Mouse (Mus musculus) embryonic facial prominence, embryonic 15.5 days (tissue): ENCODE results near the gene Tnpo3. TPM values are rescaled to one million over a fixed set of nuclear protein-coding genes. Genes with fewer than 3 reads are reported as not detected.

ENCODE experiments used
- ATAC-seq: fragments of 200-750 bp; cut with Nextera tagmentation; 2 replicates; pipeline ENCODE4 v1.8.0; 2017; ENCODE audit warnings: low read depth, moderate TSS enrichment; ENCODE audit not compliant: insufficient number of reproducible peaks, low FRiP score, low TSS enrichment
- H3K27ac ChIP-seq: fragments of 300-500 bp; sonication (generic); replicated peaks from 2 replicates; pipeline ENCODE4 v1.5.1; 2015; ENCODE audit warnings: mild to moderate bottlenecking, inconsistent platforms
- H3K27me3 ChIP-seq: fragments of 300-500 bp; sonication (generic); 2 replicates; pipeline ENCODE4 v1.6.1; 2015; ENCODE audit warnings: inconsistent platforms
- H3K36me3 ChIP-seq: fragments of 300-500 bp; sonication (generic); 2 replicates; pipeline ENCODE4 v1.6.1; 2015; ENCODE audit warnings: mild to moderate bottlenecking, inconsistent platforms
- H3K4me1 ChIP-seq: fragments of 300-500 bp; sonication (generic); 2 replicates; pipeline ENCODE4 v1.6.1; 2015; ENCODE audit warnings: inconsistent platforms
- H3K4me2 ChIP-seq: fragments of 300-500 bp; sonication (generic); replicated peaks from 2 replicates; pipeline ENCODE4 v1.6.1; 2015; ENCODE audit warnings: mild to moderate bottlenecking, inconsistent platforms
- H3K4me3 ChIP-seq: fragments of 300-500 bp; sonication (generic); replicated peaks from 2 replicates; pipeline ENCODE4 v1.5.1; 2015; ENCODE audit warnings: mild to moderate bottlenecking, inconsistent platforms
- H3K9ac ChIP-seq: fragments of 300-500 bp; sonication (generic); 2 replicates; pipeline ENCODE4 v1.6.1; 2015; ENCODE audit warnings: inconsistent platforms
- H3K9me3 ChIP-seq: fragments of 300-500 bp; sonication (generic); replicated peaks from 2 replicates; pipeline ENCODE4 v1.6.1; 2016; ENCODE audit warnings: inconsistent platforms
- WGBS: fragments of 180-500 bp; shearing (Covaris S2); methylation state at CpG from one replicate; pipeline ENCODE4 v1.1.7; 2015; 5-methylcytosine and 5-hydroxymethylcytosine counted together
- polyA plus RNA-seq: library from polyadenylated mRNA; unstranded; fragments of >200 nt; fragmentation: Nextera tagmentation; extraction: Ambion mirVana; gene quantifications from 2 replicates; pipeline ENCODE4 v1.2.1, GENCODE M21; 2015

The Tnpo3 gene
- polyA plus RNA-seq, 1 experiment from 2014 or later, result 85.2 TPM

DNA sequence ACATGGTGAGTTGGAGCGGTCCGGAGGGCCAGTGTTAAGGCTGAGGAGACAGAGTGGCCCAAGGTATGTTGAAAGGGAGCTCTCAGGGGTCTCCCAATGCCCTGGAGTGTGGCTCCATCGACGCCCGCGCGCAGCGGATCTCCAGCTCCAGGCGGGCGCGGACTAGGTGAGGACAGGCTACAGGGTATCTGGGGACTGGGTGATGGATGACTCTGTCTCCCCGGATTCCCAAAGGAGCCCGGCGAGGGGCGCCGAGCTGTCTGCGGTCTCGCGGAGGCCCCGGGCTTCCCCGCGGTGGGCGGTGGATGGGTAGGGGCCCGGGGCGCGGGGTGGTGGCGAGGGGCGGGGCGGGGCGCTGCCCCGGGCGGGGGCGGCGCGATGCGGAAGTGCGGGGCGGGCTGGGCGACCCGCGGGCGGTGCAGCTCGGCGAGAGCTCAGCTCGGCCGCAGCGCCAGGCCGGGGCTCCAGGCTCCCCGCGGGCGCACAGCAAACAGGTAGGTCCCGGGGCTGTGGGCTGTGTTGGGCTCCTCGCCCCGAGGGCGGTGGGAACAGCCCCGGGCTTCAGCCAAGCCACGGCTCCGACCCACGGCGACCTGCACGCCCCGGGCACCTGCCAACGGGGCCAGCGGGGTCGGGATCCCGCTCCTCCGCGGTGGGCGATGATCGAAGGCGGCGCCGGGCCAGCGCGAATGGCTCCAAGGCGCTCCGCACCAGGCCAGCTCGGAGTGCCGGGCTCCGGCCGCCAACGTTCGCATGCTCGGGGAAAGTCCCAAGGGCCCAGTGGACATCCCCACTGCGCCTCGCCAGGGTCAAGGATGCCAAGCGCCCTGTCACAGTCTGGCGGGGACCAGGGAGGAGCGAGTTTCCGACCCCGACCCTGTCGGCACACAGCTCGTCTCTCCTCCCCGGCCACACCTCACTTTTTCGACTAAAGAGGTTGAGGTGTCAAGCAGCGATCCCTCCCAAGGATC, 83.1 kb downstream of the Tnpo3 start, which contains the start of gene Irf5:
TSS of gene Irf5 (plus strand) at position 345 of the 971 bp plus-strand sequence.
- Histone ChIP-seq H3K9ac (peak within 1 kb of the TSS; percentile 39), H3K27me3 (peaks cover 45% of the 10 kb centered on the region), H3K9me3 (no peaks in the 10 kb centered on the region), H3K36me3 (no peaks in the 10 kb centered on the region), H3K4me1 (peaks cover 31% of the 10 kb centered on the region), H3K4me2 (peak within 1 kb of the TSS; percentile 99), H3K4me3 (peak within 1 kb of the TSS; percentile 57), H3K27ac (no peak within 1 kb of the TSS)
- under 1% methylated on average over 72 of the region's 96 CpGs for WGBS
- ATAC-seq, result 0 out of 2 replicates have a peak, but pooled peaks have one; percentile 8

- no peak for ATAC-seq
- 71% methylated on average over 6 of the region's 6 CpGs for WGBS
- H3K27me3 ChIP-seq, result peaks cover 42% of the 10 kb centered on the region
These were observed 84.4 kb downstream of the Tnpo3 start for GRCm38 (mm10) chr6:29525256-29525655.

DNA sequence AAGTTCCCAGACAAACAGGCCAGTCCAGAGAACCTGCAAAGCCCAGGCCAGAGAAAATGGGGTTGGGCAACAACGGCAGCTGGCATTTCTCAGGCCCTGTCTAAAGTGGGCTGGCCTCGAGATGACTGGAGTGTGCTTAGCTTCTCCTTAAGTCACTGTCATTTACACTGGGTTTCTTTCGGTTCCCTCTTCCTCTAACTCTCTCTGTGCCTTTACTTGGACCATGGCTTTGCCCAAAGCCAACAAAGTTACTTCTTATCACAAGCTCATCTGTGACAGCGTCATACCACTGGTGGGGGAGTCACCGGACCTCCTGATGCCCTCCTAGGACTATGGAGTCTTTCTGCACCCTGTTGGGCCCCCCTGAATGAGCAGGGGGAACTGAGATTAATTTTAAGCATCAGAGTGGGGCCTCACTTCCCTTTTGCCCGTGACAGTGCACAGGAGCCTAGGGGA, 85.6 kb downstream of the Tnpo3 start:
- Histone ChIP-seq H3K4me2 (no peak overlapping the region), H3K4me3 (no peak overlapping the region), H3K36me3 (no peaks in the 10 kb centered on the region), H3K27me3 (peaks cover 30% of the 10 kb centered on the region), H3K9me3 (no peaks in the 10 kb centered on the region), H3K9ac (no peak overlapping the region), H3K27ac (no peak overlapping the region), H3K4me1 (peaks cover 27% of the 10 kb centered on the region)
- WGBS, result 62% methylated on average over 6 of the region's 6 CpGs
- ATAC-seq, result no peak

More at GRCm38 (mm10) chr6:29525256-29525655, 84.4 kb downstream of the Tnpo3 start:
- Histone ChIP-seq H3K36me3 (no peaks in the 10 kb centered on the region), H3K9me3 (no peaks in the 10 kb centered on the region), H3K4me2 (no peak overlapping the region), H3K4me3 (no peak overlapping the region), H3K4me1 (peaks cover 31% of the 10 kb centered on the region), H3K9ac (no peak overlapping the region), H3K27ac (no peak overlapping the region)

- no peak overlapping the region for H3K9ac ChIP-seq
- WGBS, result 74% methylated on average over 12 of the region's 12 CpGs
- ATAC-seq, result no peak
- H3K27me3 ChIP-seq, result peaks cover 25% of the 10 kb centered on the region
- H3K4me1 ChIP-seq, result peaks cover 23% of the 10 kb centered on the region
- no peak overlapping the region for H3K4me3 ChIP-seq
- H3K9me3 ChIP-seq, result no peaks in the 10 kb centered on the region
- no peaks in the 10 kb centered on the region for H3K36me3 ChIP-seq
- H3K4me2 ChIP-seq, result no peak overlapping the region
- no peak overlapping the region for H3K27ac ChIP-seq
These were observed 86.2 kb downstream of the Tnpo3 start for GRCm38 (mm10) chr6:29523301-29524033.

DNA sequence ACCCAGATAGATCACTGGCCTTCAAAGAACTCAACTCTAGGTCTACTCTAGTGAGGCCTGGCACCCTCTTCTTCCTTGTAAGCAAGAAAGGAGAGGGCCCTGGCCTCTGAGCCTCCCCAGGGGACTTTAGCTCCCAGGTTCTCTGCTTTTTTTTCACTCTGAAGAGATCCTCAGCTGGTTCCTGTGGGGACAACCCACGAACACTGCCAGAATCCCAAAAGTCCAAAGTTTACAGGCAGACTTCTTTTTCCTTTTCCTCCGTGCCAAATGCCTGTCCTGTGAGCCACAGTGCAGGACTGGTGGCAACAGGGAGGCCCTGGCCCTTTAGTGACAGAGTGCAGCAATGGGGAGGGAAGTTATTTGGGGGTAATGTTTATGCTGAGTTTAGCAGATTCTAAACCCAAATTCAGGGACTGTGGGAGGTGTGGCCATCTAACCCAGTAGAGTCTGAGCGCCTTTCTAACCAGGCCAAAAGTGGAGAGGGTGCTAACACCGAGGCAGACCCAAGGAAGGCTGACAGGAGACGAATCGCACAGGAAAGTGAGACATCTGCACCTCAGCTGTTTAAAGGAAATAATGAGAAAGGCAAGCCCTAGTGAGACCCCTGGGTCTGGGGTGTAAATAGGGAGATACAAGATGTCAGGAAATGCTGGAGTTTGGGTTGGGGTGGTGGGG, 86.9 kb downstream of the Tnpo3 start:
- no peak overlapping the region for H3K9ac ChIP-seq
- no peak overlapping the region for H3K4me3 ChIP-seq
- whole genome bisulfite sequencing, result 66% methylated on average over 6 of the region's 6 CpGs
- no peaks in the 10 kb centered on the region for H3K36me3 ChIP-seq
- H3K4me1 ChIP-seq, result peaks cover 16% of the 10 kb centered on the region
- H3K4me2 ChIP-seq, result no peak overlapping the region
- H3K27me3 ChIP-seq, result peaks cover 17% of the 10 kb centered on the region
- no peaks in the 10 kb centered on the region for H3K9me3 ChIP-seq
- no peak for ATAC-seq
- H3K27ac ChIP-seq, result no peak overlapping the region

GRCm38 (mm10) chr6:29517139-29517538, 92.5 kb downstream of the Tnpo3 start:
- Histone ChIP-seq H3K27me3 (no peaks in the 10 kb centered on the region), H3K27ac (no peak overlapping the region), H3K4me1 (peaks cover 14% of the 10 kb centered on the region), H3K36me3 (no peaks in the 10 kb centered on the region), H3K4me3 (no peak overlapping the region), H3K4me2 (no peak overlapping the region), H3K9ac (no peak overlapping the region), H3K9me3 (no peaks in the 10 kb centered on the region)
- ATAC-seq, result peak; percentile 26
- 8% methylated on average over 5 of the region's 5 CpGs for WGBS

DNA sequence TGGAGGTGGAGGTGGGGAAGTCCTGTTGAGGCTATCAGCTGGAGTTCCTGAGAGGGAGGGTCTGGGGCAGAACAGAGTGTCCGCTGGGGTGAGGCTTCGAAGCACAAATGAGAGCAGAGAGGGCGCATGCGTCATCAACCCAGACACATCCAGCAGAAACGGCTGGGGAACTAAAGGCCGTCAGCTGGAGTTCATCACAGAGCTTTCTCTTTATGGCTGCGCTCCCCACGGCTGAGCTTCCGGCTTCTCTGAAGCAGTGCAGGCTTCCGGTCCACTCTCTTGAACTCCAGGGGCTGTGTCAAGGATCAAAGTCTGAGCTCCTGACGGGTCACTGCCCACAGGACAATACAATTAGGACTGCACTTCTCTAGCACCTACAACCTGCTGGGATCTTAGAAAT, 96.4 kb downstream of the Tnpo3 start:
- ATAC-seq, result no peak
- Histone ChIP-seq H3K9ac (no peak overlapping the region), H3K4me2 (peak overlapping the region; percentile 43), H3K4me1 (peaks cover 26% of the 10 kb centered on the region), H3K27ac (peak overlapping the region; percentile 5; the same call in 1 of the 2 replicates), H3K36me3 (no peaks in the 10 kb centered on the region), H3K4me3 (no peak overlapping the region), H3K27me3 (no peaks in the 10 kb centered on the region), H3K9me3 (no peaks in the 10 kb centered on the region)
- WGBS, result under 1% methylated on average over 11 of the region's 11 CpGs

DNA sequence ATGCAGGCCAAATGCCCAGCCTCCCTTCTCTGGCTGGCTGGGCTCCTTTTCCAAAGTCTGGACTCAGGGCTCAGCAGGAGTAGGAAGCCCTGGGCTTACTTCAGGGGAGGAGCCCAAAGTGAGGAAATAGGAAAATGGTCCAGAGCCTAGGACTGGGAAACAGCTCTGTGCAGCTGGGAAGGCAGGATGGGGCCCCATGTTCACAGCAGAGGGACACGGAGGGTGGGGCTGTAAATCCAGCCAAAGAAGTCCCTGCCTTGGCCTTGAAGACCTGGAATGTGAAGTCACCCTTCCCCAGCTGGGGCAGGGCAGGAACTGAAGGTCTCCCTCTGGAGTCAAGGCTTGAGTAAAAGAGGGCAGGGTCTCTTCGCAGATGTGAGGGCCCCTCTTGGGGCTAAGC, 100.6 kb downstream of the Tnpo3 start:
- Histone ChIP-seq H3K4me3 (no peak overlapping the region), H3K4me2 (no peak overlapping the region), H3K9me3 (no peaks in the 10 kb centered on the region), H3K4me1 (peaks cover 40% of the 10 kb centered on the region), H3K27ac (no peak overlapping the region), H3K9ac (no peak overlapping the region), H3K36me3 (no peaks in the 10 kb centered on the region), H3K27me3 (peaks cover 3% of the 10 kb centered on the region; the same call in 1 of the 2 replicates)
- 26% methylated on average over 2 of the region's 2 CpGs for WGBS
- no peak for ATAC-seq

- no peaks in the 10 kb centered on the region for H3K36me3 ChIP-seq
- peaks cover 3% of the 10 kb centered on the region; the same call in 1 of the 2 replicates for H3K27me3 ChIP-seq
- peak within 1 kb of the TSS; percentile 72 for H3K4me2 ChIP-seq
- no peaks in the 10 kb centered on the region for H3K9me3 ChIP-seq
- H3K9ac ChIP-seq, result peak within 1 kb of the TSS; percentile 28; the same call in 1 of the 2 replicates
- peaks cover 32% of the 10 kb centered on the region for H3K4me1 ChIP-seq
- peak within 1 kb of the TSS; percentile 61 for H3K4me3 ChIP-seq
- no peak within 1 kb of the TSS; the same call in 1 of the 2 replicates for H3K27ac ChIP-seq
- WGBS, result under 1% methylated on average over 44 of the region's 47 CpGs
- peak; percentile 40; the same call in 1 of the 2 replicates for ATAC-seq
These were observed 102.0 kb downstream of the Tnpo3 start, which contains the start of gene Kcp for GRCm38 (mm10) chr6:29507447-29508309. Kcp (minus strand) TSS chr6:29507952.

DNA sequence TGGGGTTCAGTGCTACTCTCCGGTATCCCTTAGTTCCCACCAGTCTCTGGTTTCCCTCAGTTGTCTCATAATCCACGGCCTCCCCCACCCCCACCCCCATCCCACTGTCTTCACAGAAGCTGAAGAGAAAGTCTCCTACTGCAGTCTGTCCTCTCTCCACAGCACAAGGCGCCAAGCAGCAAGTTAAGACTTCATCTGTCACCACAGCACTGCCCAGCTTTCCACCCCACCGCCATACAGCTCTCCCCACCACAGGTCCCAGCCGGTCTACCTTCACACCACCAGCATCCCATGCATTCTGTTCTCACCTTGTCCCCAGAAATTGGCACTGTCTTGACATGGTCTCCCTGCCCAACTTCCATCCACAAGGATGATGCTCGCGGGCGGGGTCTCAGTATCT, 102.9 kb downstream of the Tnpo3 start:
- Histone ChIP-seq H3K36me3 (0 out of 2 replicates have a peak, but pooled peaks cover 5% of the 10 kb centered on the region), H3K4me1 (peaks cover 31% of the 10 kb centered on the region), H3K9ac (0 out of 2 replicates have a peak overlapping the region, but pooled peaks have one; percentile 28), H3K4me3 (peak overlapping the region; percentile 61), H3K27me3 (peaks cover 3% of the 10 kb centered on the region; the same call in 1 of the 2 replicates), H3K4me2 (peak overlapping the region; percentile 72), H3K27ac (no peak overlapping the region), H3K9me3 (no peaks in the 10 kb centered on the region)
- 17% methylated on average over 8 of the region's 8 CpGs for WGBS
- ATAC-seq, result no peak
